Mouse (Mus musculus): ENCODE results near the gene Ptprd.

GRCm38 (mm10) chr4:76155750-76156149 is 2056.0 kb downstream of the Ptprd start:
- TF ChIP-seq POLR2A (IDR thresholded peaks at IDR 0.05; ENCODE audit: borderline replicate concordance, extremely low read depth, insufficient read depth, insufficient read length, poor library complexity, severe bottlenecking) = no peak
- no peak for TF ChIP-seq CTCF (IDR thresholded peaks at IDR 0.05; ENCODE audit: borderline replicate concordance, extremely low read depth, insufficient read depth, insufficient read length)
